Mouse (Mus musculus) MEL (cell line): ENCODE data around the gene Socs5.

ENCODE experiments used
- CHD2 ChIP-seq: IDR thresholded peaks from 2 replicates; pipeline ENCODE4 v1.6.1; 2011; ENCODE audit warnings: low read length, improper control_type of control experiment
- CTCF ChIP-seq, 3 experiments: IDR thresholded peaks in 2 of 3; conservative IDR thresholded peaks in 1 of 3; 2 replicates each; pipeline ENCODE4 v1.5.1; 2011 to 2012; ENCODE audit warnings: low read length in 3 of 3, low read depth in 2 of 3, mild to moderate bottlenecking in 2 of 3, improper control_type of control experiment in 1 of 3, inconsistent platforms in 1 of 3, mixed read lengths in 1 of 3, moderate library complexity in 1 of 3; ENCODE audit not compliant: control insufficient read depth in 1 of 3, insufficient read depth in 1 of 3, poor library complexity in 1 of 3, severe bottlenecking in 1 of 3
- E2F4 ChIP-seq: IDR thresholded peaks from 2 replicates; pipeline ENCODE4 v1.6.1; 2011; ENCODE audit warnings: low read depth, low read length, improper control_type of control experiment, borderline replicate concordance
- ELF1 ChIP-seq: IDR thresholded peaks from 2 replicates; pipeline ENCODE4 v1.6.1; 2014; ENCODE audit warnings: low read depth, mild to moderate bottlenecking, inconsistent platforms, low read length, improper control_type of control experiment, moderate library complexity
- ETS1 ChIP-seq: IDR thresholded peaks from 2 replicates; pipeline ENCODE4 v1.6.1; 2012; ENCODE audit warnings: low read depth, mild to moderate bottlenecking, inconsistent platforms, low read length, improper control_type of control experiment, moderate library complexity
- GATA1 ChIP-seq: IDR thresholded peaks from 2 replicates; pipeline ENCODE4 v1.6.1; 2011; ENCODE audit warnings: low read depth, low read length, improper control_type of control experiment
- HCFC1 ChIP-seq: IDR thresholded peaks from 2 replicates; pipeline ENCODE4 v1.6.1; 2012; ENCODE audit warnings: low read depth, mild to moderate bottlenecking, inconsistent platforms, low read length, improper control_type of control experiment, moderate library complexity
- MAZ ChIP-seq: IDR thresholded peaks from 2 replicates; pipeline ENCODE4 v1.6.1; 2012; ENCODE audit warnings: low read depth, mild to moderate bottlenecking, inconsistent platforms, low read length, improper control_type of control experiment
- MXI1 ChIP-seq: IDR thresholded peaks from 2 replicates; pipeline ENCODE4 v1.6.1; 2011; ENCODE audit warnings: mild to moderate bottlenecking, low read depth, low read length, improper control_type of control experiment
- POLR2A ChIP-seq, 2 experiments: IDR thresholded peaks; 2 replicates each; pipeline ENCODE4 v1.6.1; 2011 to 2012; ENCODE audit warnings: low read length in 2 of 2, mild to moderate bottlenecking in 2 of 2, control low read depth in 1 of 2, improper control_type of control experiment in 1 of 2, low read depth in 1 of 2, moderate library complexity in 1 of 2; ENCODE audit not compliant: control insufficient read depth in 1 of 2, insufficient read depth in 1 of 2, poor library complexity in 1 of 2
- TAL1 ChIP-seq: IDR thresholded peaks from 2 replicates; pipeline ENCODE4 v1.6.1; 2012; ENCODE audit warnings: mild to moderate bottlenecking, inconsistent platforms, low read length, moderate library complexity, mixed read lengths
- TBP ChIP-seq: IDR thresholded peaks from 2 replicates; pipeline ENCODE4 v1.8.0; 2011; ENCODE audit warnings: low read depth, low read length, improper control_type of control experiment
- ZKSCAN1 ChIP-seq: IDR thresholded peaks from 2 replicates; pipeline ENCODE4 v1.6.1; 2012; ENCODE audit warnings: low read depth, mild to moderate bottlenecking, inconsistent platforms, low read length, improper control_type of control experiment, moderate library complexity
- ZMIZ1 ChIP-seq: IDR thresholded peaks from 2 replicates; pipeline ENCODE4 v1.6.1; 2012; ENCODE audit warnings: low read depth, mild to moderate bottlenecking, inconsistent platforms, low read length, improper control_type of control experiment, moderate library complexity

- TF ChIP-seq CTCF (IDR thresholded peaks at IDR 0.05 in 2 of 3, conservative IDR thresholded peaks at IDR 0.05 in 1 of 3; ENCODE audit: control insufficient read depth in 1 of 3, insufficient read depth in 1 of 3, low read depth in 2 of 3, low read length in 3 of 3, poor library complexity in 1 of 3, severe bottlenecking in 1 of 3) (no peak), TAL1 (no peak), ZMIZ1 (no peak), TBP (no peak), HCFC1 (no peak), MXI1 (no peak), E2F4 (no peak), ETS1 (no peak), POLR2A (IDR thresholded peaks at IDR 0.05; ENCODE audit: control insufficient read depth in 1 of 2, insufficient read depth in 1 of 2, low read depth in 1 of 2, low read length in 2 of 2, poor library complexity in 1 of 2) (no peak), ELF1 (no peak), CHD2 (no peak), GATA1 (no peak), ZKSCAN1 (no peak), MAZ (no peak)
These were observed 52.8 kb downstream of the Socs5 start for GRCm38 (mm10) chr17:87160270-87160669.
